Mouse (Mus musculus): ENCODE measurements around the gene Actl6b. TPM values are rescaled to one million over a fixed set of nuclear protein-coding genes. Genes with fewer than 3 reads are reported as not detected.

Actl6b gene
- 0.14 TPM in 1 of 2 replicates, not detected in the other for polyA plus RNA-seq (2015; fragmentation: Nextera tagmentation; extraction: Ambion mirVana)

DNA sequence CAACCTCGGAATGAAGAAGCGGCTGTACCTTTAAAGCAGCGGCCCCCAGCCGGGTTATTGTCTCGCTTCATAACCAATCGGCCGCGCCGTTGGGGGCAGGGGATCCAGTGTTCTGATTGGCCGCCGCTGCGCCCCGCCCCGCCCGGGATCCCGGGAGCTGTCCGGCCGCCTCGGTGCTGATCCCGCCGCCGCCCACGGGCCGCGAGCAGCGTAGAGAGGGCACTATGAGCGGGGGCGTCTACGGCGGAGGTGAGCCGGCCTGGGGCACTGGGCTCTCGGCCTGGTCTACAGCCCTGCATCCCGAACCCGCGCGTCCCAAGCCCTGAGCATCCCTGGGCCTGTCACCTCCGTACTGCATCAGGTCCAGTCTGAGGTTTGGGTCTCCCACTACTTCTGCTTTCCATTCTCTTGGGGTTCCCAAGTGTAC lies at the start of gene Actl6b:
Gene Actl6b, plus strand, starts transcription at position 107 of the 427 bp plus-strand sequence.

GRCm38 (mm10) chr5:137518436-137518835 lies 34.9 kb upstream of the Actl6b start, which contains the start of gene Gigyf1:
Gene Gigyf1, plus strand, starts transcription at chr5:137518548.

GRCm38 (mm10) chr5:137533117-137533827 lies 20.0 kb upstream of the Actl6b start, which contains the start of the genes Epo and Gnb2:
Gene Epo, minus strand, starts transcription at chr5:137533242.
Gene Gnb2, minus strand, starts transcription at chr5:137533510.

DNA sequence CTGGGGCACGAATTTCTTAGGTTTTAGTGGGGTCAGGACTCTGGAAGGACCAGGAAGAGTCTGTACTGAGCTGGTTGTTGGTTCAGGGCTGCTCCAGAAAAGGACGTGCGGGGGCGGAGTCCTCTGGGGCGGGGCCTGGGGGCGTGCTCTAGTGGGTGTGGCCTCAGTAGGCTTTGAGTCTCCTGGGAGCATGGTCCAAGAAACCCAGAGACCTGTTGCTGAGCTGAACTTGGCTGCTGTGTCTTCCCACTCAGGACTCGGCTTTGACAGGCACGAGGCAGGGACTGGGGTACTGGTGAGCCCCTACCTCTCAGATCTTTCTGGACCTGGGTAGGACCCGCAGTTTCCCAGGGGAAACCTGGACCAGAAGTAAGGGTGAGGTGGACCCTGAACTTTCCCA lies 16.3 kb downstream of the Actl6b start, which contains the start of gene Tfr2:
Gene Tfr2, plus strand, starts transcription at position 176 of the 400 bp plus-strand sequence.

DNA sequence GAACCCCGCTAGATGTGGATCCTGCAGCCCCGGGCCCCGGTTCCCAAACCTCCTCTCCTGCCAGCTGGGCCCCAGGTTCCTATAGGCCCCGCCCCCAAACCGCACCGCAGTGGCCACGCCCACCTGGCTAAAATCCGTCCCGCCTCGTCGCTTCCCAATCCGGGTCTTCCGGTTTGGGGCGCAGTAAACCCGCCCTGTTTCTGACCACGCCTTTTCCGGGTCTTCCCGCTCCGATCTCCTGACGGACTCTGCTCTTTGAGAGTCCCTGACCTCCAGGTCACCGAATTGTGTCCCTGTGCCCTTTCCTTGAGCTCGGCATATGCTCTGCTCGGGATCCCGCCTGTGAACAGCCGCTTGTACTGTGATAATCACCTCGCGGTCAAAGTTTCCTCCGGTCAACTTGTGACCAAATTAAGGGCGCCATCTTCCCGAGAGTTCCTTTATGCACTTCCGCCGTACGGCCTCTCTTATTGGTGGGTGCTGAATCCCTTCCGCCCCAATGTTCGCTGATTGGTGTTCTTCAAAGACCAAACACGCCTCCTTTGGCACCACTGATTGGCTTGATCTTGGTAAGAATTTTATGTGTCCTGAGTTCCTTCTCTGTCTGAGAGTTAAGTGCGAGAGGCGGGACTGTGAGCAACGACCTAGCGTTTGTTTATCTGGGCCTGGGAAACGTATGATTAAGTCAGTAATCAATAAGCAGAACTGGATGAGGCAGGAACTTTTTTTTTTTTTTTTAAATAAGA lies 47.5 kb downstream of the Actl6b start, which contains the start of gene Mospd3:
Gene Mospd3, minus strand, starts transcription at position 440 of the 746 bp plus-strand sequence.

GRCm38 (mm10) chr5:137613550-137613949 lies 60.2 kb downstream of the Actl6b start, which contains the start of gene Pcolce:
Gene Pcolce, minus strand, starts transcription at chr5:137613784.

Small RNA genes lying within 50 kb of the gene (microRNA-seq; reads per million reads assigned to microRNA genes)
- gene Mir6418, result not detected

Other genes starting within 250 kb of the Actl6b start
- gene Srrt, start 245.8 kb upstream of the Actl6b start, polyA plus RNA-seq (2015; fragmentation: Nextera tagmentation; extraction: Ambion mirVana), result 36.3 and 36.5 TPM in 2 replicates
- gene Trip6, start 239.1 kb upstream of the Actl6b start, polyA plus RNA-seq (2015; fragmentation: Nextera tagmentation; extraction: Ambion mirVana), result 62.3 and 68.0 TPM in 2 replicates
- gene Slc12a9, start 219.9 kb upstream of the Actl6b start, polyA plus RNA-seq (2015; fragmentation: Nextera tagmentation; extraction: Ambion mirVana), result 6.9 and 8.4 TPM in 2 replicates
- gene Ephb4, start 203.4 kb upstream of the Actl6b start, polyA plus RNA-seq (2015; fragmentation: Nextera tagmentation; extraction: Ambion mirVana), result 13.3 and 15.7 TPM in 2 replicates
- gene Zan, start 76.5 kb upstream of the Actl6b start, polyA plus RNA-seq (2015; fragmentation: Nextera tagmentation; extraction: Ambion mirVana), result 0.08 and 0.11 TPM in 2 replicates
- gene Pop7, start 51.0 kb upstream of the Actl6b start, polyA plus RNA-seq (2015; fragmentation: Nextera tagmentation; extraction: Ambion mirVana), result 36.8 and 39.2 TPM in 2 replicates
- gene Gigyf1, start 35.0 kb upstream of the Actl6b start, polyA plus RNA-seq (2015; fragmentation: Nextera tagmentation; extraction: Ambion mirVana), result 5.4 and 7.0 TPM in 2 replicates
- gene Epo, start 20.3 kb upstream of the Actl6b start, polyA plus RNA-seq (2015; fragmentation: Nextera tagmentation; extraction: Ambion mirVana), result not detected in 2 replicates
- gene Gnb2, start 20.0 kb upstream of the Actl6b start, polyA plus RNA-seq (2015; fragmentation: Nextera tagmentation; extraction: Ambion mirVana), result 303 and 312 TPM in 2 replicates
- 0.59 and 0.67 TPM in 2 replicates for gene Tfr2, start 16.3 kb downstream of the Actl6b start, polyA plus RNA-seq (2015; fragmentation: Nextera tagmentation; extraction: Ambion mirVana)
- 23.9 and 25.0 TPM in 2 replicates for gene Mospd3, start 47.5 kb downstream of the Actl6b start, polyA plus RNA-seq (2015; fragmentation: Nextera tagmentation; extraction: Ambion mirVana)
- gene Pcolce, start 60.3 kb downstream of the Actl6b start, polyA plus RNA-seq (2015; fragmentation: Nextera tagmentation; extraction: Ambion mirVana), result 197 and 226 TPM in 2 replicates
- 0.28 and 0.29 TPM in 2 replicates for gene Fbxo24, start 75.5 kb downstream of the Actl6b start, polyA plus RNA-seq (2015; fragmentation: Nextera tagmentation; extraction: Ambion mirVana)
- 22.2 and 25.0 TPM in 2 replicates for gene Lrch4, start 75.6 kb downstream of the Actl6b start, polyA plus RNA-seq (2015; fragmentation: Nextera tagmentation; extraction: Ambion mirVana)
- 4.4 and 6.3 TPM in 2 replicates for gene Gm20605, start 75.7 kb downstream of the Actl6b start, polyA plus RNA-seq (2015; fragmentation: Nextera tagmentation; extraction: Ambion mirVana)
- gene Sap25, start 87.8 kb downstream of the Actl6b start, polyA plus RNA-seq (2015; fragmentation: Nextera tagmentation; extraction: Ambion mirVana), result 2.6 and 3.3 TPM in 2 replicates
- 0.06 and 0.18 TPM in 2 replicates for gene Irs3, start 92.2 kb downstream of the Actl6b start, polyA plus RNA-seq (2015; fragmentation: Nextera tagmentation; extraction: Ambion mirVana)
- 17.8 and 25.5 TPM in 2 replicates for gene Agfg2, start 131.2 kb downstream of the Actl6b start, polyA plus RNA-seq (2015; fragmentation: Nextera tagmentation; extraction: Ambion mirVana)
- 0.81 and 0.98 TPM in 2 replicates for gene Nyap1, start 188.1 kb downstream of the Actl6b start, polyA plus RNA-seq (2015; fragmentation: Nextera tagmentation; extraction: Ambion mirVana)
- gene Tsc22d4, start 192.2 kb downstream of the Actl6b start, polyA plus RNA-seq (2015; fragmentation: Nextera tagmentation; extraction: Ambion mirVana), result 222 and 228 TPM in 2 replicates
- gene Ppp1r35, start 225.3 kb downstream of the Actl6b start, polyA plus RNA-seq (2015; fragmentation: Nextera tagmentation; extraction: Ambion mirVana), result 12.5 and 12.7 TPM in 2 replicates
- gene Mepce, start 234.1 kb downstream of the Actl6b start, polyA plus RNA-seq (2015; fragmentation: Nextera tagmentation; extraction: Ambion mirVana), result 5.8 and 6.8 TPM in 2 replicates
- gene Zcwpw1, start 234.3 kb downstream of the Actl6b start, polyA plus RNA-seq (2015; fragmentation: Nextera tagmentation; extraction: Ambion mirVana), result 4.1 and 4.9 TPM in 2 replicates

Data from urinary bladder, postnatal 0 days (tissue).